Mouse (Mus musculus): ENCODE results near the gene AC153137.1. TPM values are rescaled to one million over a fixed set of nuclear protein-coding genes. Genes with fewer than 3 reads are reported as not detected.
"Not testable (repeated sequence)": the region's sequence is repeated elsewhere in the genome, so short reads cannot be mapped to it uniquely, and the experiment has no call there.

Gene AC153137.1
- polyA plus RNA-seq (2015; fragmentation: Nextera tagmentation; extraction: Ambion mirVana), result not detected in 2 replicates

GRCm38 (mm10) chr1:30977868-30978267, at the start of gene AC153137.1:
TSS of gene AC153137.1 (minus strand) at chr1:30977968.
- not testable (repeated sequence) for H3K27ac ChIP-seq; H3K36me3 ChIP-seq; H3K9me3 ChIP-seq; H3K4me2 ChIP-seq (replicated peaks); H3K9ac ChIP-seq; H3K4me1 ChIP-seq (replicated peaks); H3K4me3 ChIP-seq (replicated peaks); H3K27me3 ChIP-seq (replicated peaks); ATAC-seq
- WGBS, result 94% methylated on average over 6 of the region's 6 CpGs

GRCm38 (mm10) chr1:31023173-31023572, 45.4 kb upstream of the AC153137.1 start:
- Histone ChIP-seq H3K27me3 (replicated peaks) (no peaks in the 10 kb centered on the region), H3K4me3 (replicated peaks) (no peak overlapping the region), H3K9ac (no peak overlapping the region), H3K4me2 (replicated peaks) (no peak overlapping the region), H3K36me3 (no peaks in the 10 kb centered on the region), H3K4me1 (replicated peaks) (no peaks in the 10 kb centered on the region), H3K27ac (no peak overlapping the region), H3K9me3 (no peaks in the 10 kb centered on the region)
- peak; percentile 96 for ATAC-seq

DNA sequence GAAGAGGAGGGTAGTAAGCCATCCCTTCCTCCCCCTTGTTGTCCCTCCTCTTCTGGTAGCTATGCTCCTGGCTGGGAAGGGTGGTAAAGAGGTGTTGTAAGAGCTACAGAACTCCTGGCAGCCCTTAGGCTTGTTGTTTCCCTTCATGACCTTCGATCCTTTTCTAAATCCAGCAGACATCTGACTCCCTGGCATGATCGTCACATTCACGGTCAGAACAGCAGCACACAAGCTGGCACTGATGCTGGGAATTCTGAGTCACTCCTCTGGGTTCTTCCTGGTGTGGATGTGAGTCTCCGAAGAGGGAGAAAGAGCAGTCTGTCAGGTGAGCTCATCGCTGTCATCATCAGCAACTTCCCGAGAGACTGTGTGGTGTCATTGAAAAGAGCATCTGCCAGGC, 41.5 kb upstream of the AC153137.1 start:
- no peaks in the 10 kb centered on the region for H3K9me3 ChIP-seq
- H3K27me3 ChIP-seq (replicated peaks), result no peaks in the 10 kb centered on the region
- WGBS, result 75% methylated on average over 6 of the region's 6 CpGs
- H3K9ac ChIP-seq, result no peak overlapping the region
- ATAC-seq, result peak; percentile 15; the same call in 1 of the 2 replicates
- no peaks in the 10 kb centered on the region for H3K4me1 ChIP-seq (replicated peaks)
- no peaks in the 10 kb centered on the region for H3K36me3 ChIP-seq
- H3K27ac ChIP-seq, result no peak overlapping the region
- no peak overlapping the region for H3K4me3 ChIP-seq (replicated peaks)
- H3K4me2 ChIP-seq (replicated peaks), result no peak overlapping the region

GRCm38 (mm10) chr1:31017377-31017776, 39.6 kb upstream of the AC153137.1 start:
- Histone ChIP-seq H3K9me3 (no peaks in the 10 kb centered on the region), H3K27me3 (replicated peaks) (no peaks in the 10 kb centered on the region), H3K4me3 (replicated peaks) (no peak overlapping the region), H3K4me1 (replicated peaks) (no peaks in the 10 kb centered on the region), H3K27ac (no peak overlapping the region), H3K9ac (no peak overlapping the region), H3K4me2 (replicated peaks) (no peak overlapping the region), H3K36me3 (no peaks in the 10 kb centered on the region)
- WGBS, result 78% methylated on average over 5 of the region's 5 CpGs
- no peak for ATAC-seq

GRCm38 (mm10) chr1:31016068-31016467, 38.3 kb upstream of the AC153137.1 start:
- WGBS, result 81% methylated on average over 6 of the region's 6 CpGs
- no peaks in the 10 kb centered on the region for H3K36me3 ChIP-seq
- no peak overlapping the region for H3K27ac ChIP-seq
- no peak overlapping the region for H3K9ac ChIP-seq
- no peaks in the 10 kb centered on the region for H3K27me3 ChIP-seq (replicated peaks)
- H3K9me3 ChIP-seq, result no peaks in the 10 kb centered on the region
- H3K4me2 ChIP-seq (replicated peaks), result no peak overlapping the region
- H3K4me3 ChIP-seq (replicated peaks), result no peak overlapping the region
- no peaks in the 10 kb centered on the region for H3K4me1 ChIP-seq (replicated peaks)
- no peak for ATAC-seq

- Histone ChIP-seq H3K4me2 (replicated peaks) (no peak overlapping the region), H3K4me1 (replicated peaks) (no peaks in the 10 kb centered on the region), H3K36me3 (no peaks in the 10 kb centered on the region), H3K9me3 (no peaks in the 10 kb centered on the region), H3K9ac (no peak overlapping the region), H3K27me3 (replicated peaks) (no peaks in the 10 kb centered on the region), H3K27ac (no peak overlapping the region), H3K4me3 (replicated peaks) (no peak overlapping the region)
- WGBS, result 60% methylated on average over 2 of the region's 2 CpGs
- no peak for ATAC-seq
Observed at GRCm38 (mm10) chr1:31015261-31015660, 37.5 kb upstream of the AC153137.1 start.

GRCm38 (mm10) chr1:30977239-30977638, 529 bp downstream of the AC153137.1 start:
- not testable (repeated sequence) for H3K4me1 ChIP-seq (replicated peaks); H3K4me3 ChIP-seq (replicated peaks); H3K36me3 ChIP-seq; H3K27me3 ChIP-seq (replicated peaks); ATAC-seq; H3K27ac ChIP-seq; H3K9ac ChIP-seq; H3K4me2 ChIP-seq (replicated peaks); H3K9me3 ChIP-seq
- 88% methylated on average over 7 of the region's 7 CpGs for WGBS

DNA sequence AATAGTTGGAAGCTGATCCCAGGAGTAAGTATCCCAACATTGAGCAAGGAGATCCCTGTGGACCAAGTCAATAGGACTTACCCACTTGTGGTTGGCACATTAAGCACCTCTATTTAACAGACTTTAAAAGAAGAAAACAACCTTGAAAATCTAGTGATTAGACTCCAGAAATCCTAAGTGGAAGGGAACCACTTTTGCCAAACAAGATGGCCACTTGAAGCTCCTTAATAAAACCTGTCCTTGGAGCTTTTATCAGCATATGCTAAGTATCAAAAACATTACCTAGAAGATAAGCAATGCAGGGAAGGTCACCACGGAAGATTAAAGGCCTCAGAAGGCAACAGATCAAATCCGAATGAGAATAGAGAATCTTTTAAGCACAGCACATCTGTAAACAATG, 26.0 kb downstream of the AC153137.1 start:
- H3K27me3 ChIP-seq (replicated peaks), result no peaks in the 10 kb centered on the region
- no peak overlapping the region for H3K27ac ChIP-seq
- no peak overlapping the region for H3K9ac ChIP-seq
- H3K4me2 ChIP-seq (replicated peaks), result no peak overlapping the region
- H3K9me3 ChIP-seq, result no peaks in the 10 kb centered on the region
- 60% methylated on average over 2 of the region's 2 CpGs for WGBS
- no peaks in the 10 kb centered on the region for H3K4me1 ChIP-seq (replicated peaks)
- no peaks in the 10 kb centered on the region for H3K36me3 ChIP-seq
- H3K4me3 ChIP-seq (replicated peaks), result no peak overlapping the region
- no peak for ATAC-seq

GRCm38 (mm10) chr1:30950456-30950835, 27.3 kb downstream of the AC153137.1 start:
- no peaks in the 10 kb centered on the region for H3K4me1 ChIP-seq (replicated peaks)
- no peaks in the 10 kb centered on the region for H3K27me3 ChIP-seq (replicated peaks)
- WGBS, result 27% methylated on average over 5 of the region's 5 CpGs
- peak overlapping the region; percentile 99 for H3K27ac ChIP-seq
- H3K9me3 ChIP-seq, result no peaks in the 10 kb centered on the region
- peak overlapping the region; percentile 61 for H3K4me2 ChIP-seq (replicated peaks)
- peak overlapping the region; percentile 83 for H3K4me3 ChIP-seq (replicated peaks)
- peak overlapping the region; percentile 76 for H3K9ac ChIP-seq
- H3K36me3 ChIP-seq, result no peaks in the 10 kb centered on the region
- no peak for ATAC-seq

DNA sequence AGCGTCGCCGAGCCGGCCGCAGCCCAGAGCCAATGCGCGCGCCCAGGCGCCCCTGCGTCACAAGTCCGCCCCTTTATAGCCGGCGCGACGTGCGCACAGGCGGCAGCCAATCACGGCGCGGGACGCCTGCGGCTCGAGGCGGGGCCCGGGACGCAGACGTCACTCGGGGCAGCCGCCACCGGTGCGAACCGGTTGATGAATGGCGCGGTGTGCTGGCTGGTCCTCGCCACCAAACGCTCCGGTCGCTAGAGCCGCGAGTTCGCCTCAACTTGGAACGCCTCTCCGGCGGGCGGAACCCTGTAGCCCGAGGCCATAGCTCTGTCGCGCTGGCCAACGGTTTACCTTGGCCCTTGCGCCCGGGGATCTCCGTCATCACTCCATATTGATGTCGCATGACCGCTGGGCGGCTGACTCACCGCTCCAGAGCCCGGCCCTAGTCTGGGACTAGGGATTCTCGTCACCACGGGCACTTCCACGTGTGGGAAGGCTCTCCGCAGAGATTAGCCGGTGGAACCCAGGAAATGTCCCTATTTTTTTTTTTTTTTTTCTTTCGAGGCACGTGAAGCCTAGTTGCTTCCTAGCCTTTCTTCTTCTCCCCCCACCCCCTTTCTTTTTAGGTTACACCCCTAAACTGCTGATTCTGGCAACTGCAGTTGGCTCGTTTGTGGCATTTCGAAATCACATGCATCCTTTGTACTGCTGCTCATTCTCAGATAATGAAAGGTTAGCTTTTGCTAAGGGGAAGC, 27.9 kb downstream of the AC153137.1 start:
- peak overlapping the region; percentile 83 for H3K4me3 ChIP-seq (replicated peaks)
- H3K27me3 ChIP-seq (replicated peaks), result no peaks in the 10 kb centered on the region
- peaks cover 4% of the 10 kb centered on the region for H3K36me3 ChIP-seq
- under 1% methylated on average over 65 of the region's 66 CpGs for WGBS
- H3K27ac ChIP-seq, result peak overlapping the region; percentile 99
- H3K9ac ChIP-seq, result peak overlapping the region; percentile 95
- peak overlapping the region; percentile 61 for H3K4me2 ChIP-seq (replicated peaks)
- no peaks in the 10 kb centered on the region for H3K9me3 ChIP-seq
- no peaks in the 10 kb centered on the region for H3K4me1 ChIP-seq (replicated peaks)
- peak; percentile 99 for ATAC-seq

DNA sequence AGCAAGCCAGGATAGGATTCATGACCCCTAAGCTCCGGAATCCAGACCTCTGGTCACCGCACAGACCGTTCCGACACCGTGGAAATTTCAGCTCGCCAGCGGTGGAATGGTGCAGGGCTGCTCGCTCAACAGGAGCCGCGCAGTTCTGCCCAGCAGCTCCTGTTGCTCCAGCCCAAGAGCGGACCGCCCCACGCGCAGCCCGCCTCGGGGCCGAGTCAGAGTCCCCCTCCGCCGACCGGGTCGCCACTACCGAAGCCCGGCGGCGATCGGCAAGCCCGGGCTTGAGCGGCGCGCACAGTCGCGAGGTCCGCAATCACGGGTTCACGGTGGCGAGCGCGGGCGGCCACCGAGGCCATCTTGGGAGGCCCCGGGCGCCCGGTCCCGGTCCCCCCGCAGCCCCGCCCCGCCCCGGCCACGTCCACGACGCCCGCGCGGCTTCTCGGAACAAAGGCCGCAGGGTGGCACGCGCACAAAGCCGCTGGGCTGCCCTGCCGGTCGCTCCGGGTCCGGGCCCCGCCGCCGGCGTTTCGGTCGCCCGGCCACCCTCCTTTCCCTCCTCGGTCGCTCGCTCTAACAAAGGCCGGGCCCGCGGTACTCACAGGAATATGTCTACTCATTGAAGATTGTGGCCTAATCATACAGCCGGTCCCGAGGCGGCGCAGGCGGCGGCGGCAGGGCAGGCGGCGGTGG, 28.7 kb downstream of the AC153137.1 start:
- peak; percentile 74 for ATAC-seq
- Histone ChIP-seq H3K9me3 (no peaks in the 10 kb centered on the region), H3K36me3 (peaks cover 10% of the 10 kb centered on the region), H3K4me3 (replicated peaks) (peak overlapping the region; percentile 83), H3K4me2 (replicated peaks) (peak overlapping the region; percentile 52), H3K9ac (peak overlapping the region; percentile 95), H3K4me1 (replicated peaks) (no peaks in the 10 kb centered on the region), H3K27ac (peak overlapping the region; percentile 98), H3K27me3 (replicated peaks) (no peaks in the 10 kb centered on the region)
- WGBS, result under 1% methylated on average over 76 of the region's 85 CpGs

- peak overlapping the region; percentile 83 for H3K4me3 ChIP-seq (replicated peaks)
- H3K9me3 ChIP-seq, result no peaks in the 10 kb centered on the region
- H3K36me3 ChIP-seq, result peaks cover 16% of the 10 kb centered on the region
- H3K4me2 ChIP-seq (replicated peaks), result peak overlapping the region; percentile 52
- H3K9ac ChIP-seq, result peak overlapping the region; percentile 95
- peak overlapping the region; percentile 98 for H3K27ac ChIP-seq
- no peaks in the 10 kb centered on the region for H3K27me3 ChIP-seq (replicated peaks)
- ATAC-seq, result no peak
- no peaks in the 10 kb centered on the region for H3K4me1 ChIP-seq (replicated peaks)
- under 1% methylated on average over 16 of the region's 16 CpGs for WGBS
Observed at GRCm38 (mm10) chr1:30948361-30948949, 29.3 kb downstream of the AC153137.1 start.

Data from intestine, embryonic 15.5 days (tissue).